Mouse (Mus musculus) forebrain, embryonic 10.5 days (tissue): ENCODE measurements around the gene Agpat3. TPM values are rescaled to one million over a fixed set of nuclear protein-coding genes. Genes with fewer than 3 reads are reported as not detected.

Source experiments
- DNase-seq: peaks from one replicate; pipeline ENCODE4 v3.0.0-alpha.2; 2017; ENCODE audit warnings: low spot score; ENCODE audit errors: extremely low spot score
- H3K27ac ChIP-seq: fragments of 300-500 bp; sonication (generic); 2 replicates; pipeline ENCODE4 v1.5.1; 2016; ENCODE audit warnings: mild to moderate bottlenecking
- H3K27me3 ChIP-seq: fragments of 300-500 bp; sonication (generic); 2 replicates; pipeline ENCODE4 v1.6.1; 2016; ENCODE audit warnings: mild to moderate bottlenecking; ENCODE audit not compliant: poor library complexity, severe bottlenecking
- H3K36me3 ChIP-seq: fragments of 300-500 bp; sonication (generic); replicated peaks from 2 replicates; pipeline ENCODE4 v1.6.1; 2016; ENCODE audit warnings: mild to moderate bottlenecking, moderate library complexity
- H3K4me1 ChIP-seq: fragments of 300-500 bp; sonication (generic); 2 replicates; pipeline ENCODE4 v1.6.1; 2016
- H3K4me3 ChIP-seq: fragments of 300-500 bp; sonication (generic); 2 replicates; pipeline ENCODE4 v1.5.1; 2016; ENCODE audit warnings: mild to moderate bottlenecking, moderate library complexity
- H3K9me3 ChIP-seq: fragments of 300-500 bp; sonication (generic); 2 replicates; pipeline ENCODE4 v1.6.1; 2016; ENCODE audit warnings: mild to moderate bottlenecking, moderate library complexity
- WGBS: fragments of 180-500 bp; shearing (Covaris S2); methylation state at CpG from one replicate; pipeline ENCODE4 v1.1.7; 2016; 5-methylcytosine and 5-hydroxymethylcytosine counted together
- polyA plus RNA-seq: library from polyadenylated mRNA; unstranded; fragments of >200 nt; fragmentation: Nextera tagmentation; extraction: Ambion mirVana; gene quantifications from 2 replicates; pipeline ENCODE4 v1.2.1, GENCODE M21; 2016

Gene Agpat3
- polyA plus RNA-seq, 1 experiment from 2014 or later: 36.8 TPM

- no peaks in the 10 kb centered on the region for H3K36me3 ChIP-seq
- no peak overlapping the region for H3K4me3 ChIP-seq
- H3K27ac ChIP-seq: no peak overlapping the region
- no peaks in the 10 kb centered on the region for H3K9me3 ChIP-seq
- 0 out of 2 replicates have a peak, but pooled peaks cover 5% of the 10 kb centered on the region for H3K27me3 ChIP-seq
- peaks cover 21% of the 10 kb centered on the region for H3K4me1 ChIP-seq
- DNase-seq: no peak
- WGBS: 78% methylated on average over 1 of the region's 1 CpGs
Measured at GRCm38 (mm10) chr10:78355931-78356593, 3.8 kb upstream of the Agpat3 start.

- Histone ChIP-seq H3K4me3 (no peak overlapping the region), H3K4me1 (peaks cover 38% of the 10 kb centered on the region), H3K9me3 (no peaks in the 10 kb centered on the region), H3K27me3 (0 out of 2 replicates have a peak, but pooled peaks cover 5% of the 10 kb centered on the region), H3K36me3 (peaks cover 3% of the 10 kb centered on the region; the same call in 1 of the 2 replicates), H3K27ac (peak overlapping the region; percentile 95; the same call in 1 of the 2 replicates)
- no peak for DNase-seq
- 56% methylated on average over 4 of the region's 4 CpGs for WGBS
Measured at GRCm38 (mm10) chr10:78353196-78353595, 907 bp upstream of the Agpat3 start.

- Histone ChIP-seq H3K4me1 (peaks cover 38% of the 10 kb centered on the region), H3K27ac (peak overlapping the region; percentile 95), H3K27me3 (0 out of 2 replicates have a peak, but pooled peaks cover 5% of the 10 kb centered on the region), H3K9me3 (no peaks in the 10 kb centered on the region), H3K36me3 (peaks cover 6% of the 10 kb centered on the region; the same call in 1 of the 2 replicates), H3K4me3 (peak overlapping the region; percentile 96)
- no peak for DNase-seq
- WGBS: 22% methylated on average over 8 of the region's 8 CpGs
Measured at GRCm38 (mm10) chr10:78352666-78353030, 359 bp upstream of the Agpat3 start.

- Histone ChIP-seq H3K27me3 (0 out of 2 replicates have a peak, but pooled peaks cover 5% of the 10 kb centered on the region), H3K36me3 (peaks cover 9% of the 10 kb centered on the region; the same call in 1 of the 2 replicates), H3K4me3 (peak overlapping the region; percentile 96), H3K4me1 (peaks cover 38% of the 10 kb centered on the region), H3K27ac (peak overlapping the region; percentile 95), H3K9me3 (no peaks in the 10 kb centered on the region)
- no peak for DNase-seq
- WGBS: 2% methylated on average over 13 of the region's 13 CpGs
Measured at GRCm38 (mm10) chr10:78351564-78351886, 764 bp downstream of the Agpat3 start.

GRCm38 (mm10) chr10:78350796-78351556, 1.3 kb downstream of the Agpat3 start:
- 34% methylated on average over 6 of the region's 6 CpGs for WGBS
- no peaks in the 10 kb centered on the region for H3K9me3 ChIP-seq
- peaks cover 9% of the 10 kb centered on the region; the same call in 1 of the 2 replicates for H3K36me3 ChIP-seq
- peak overlapping the region; percentile 95 for H3K27ac ChIP-seq
- peak overlapping the region; percentile 96 for H3K4me3 ChIP-seq
- 0 out of 2 replicates have a peak, but pooled peaks cover 5% of the 10 kb centered on the region for H3K27me3 ChIP-seq
- DNase-seq: no peak
- peaks cover 38% of the 10 kb centered on the region for H3K4me1 ChIP-seq

DNA sequence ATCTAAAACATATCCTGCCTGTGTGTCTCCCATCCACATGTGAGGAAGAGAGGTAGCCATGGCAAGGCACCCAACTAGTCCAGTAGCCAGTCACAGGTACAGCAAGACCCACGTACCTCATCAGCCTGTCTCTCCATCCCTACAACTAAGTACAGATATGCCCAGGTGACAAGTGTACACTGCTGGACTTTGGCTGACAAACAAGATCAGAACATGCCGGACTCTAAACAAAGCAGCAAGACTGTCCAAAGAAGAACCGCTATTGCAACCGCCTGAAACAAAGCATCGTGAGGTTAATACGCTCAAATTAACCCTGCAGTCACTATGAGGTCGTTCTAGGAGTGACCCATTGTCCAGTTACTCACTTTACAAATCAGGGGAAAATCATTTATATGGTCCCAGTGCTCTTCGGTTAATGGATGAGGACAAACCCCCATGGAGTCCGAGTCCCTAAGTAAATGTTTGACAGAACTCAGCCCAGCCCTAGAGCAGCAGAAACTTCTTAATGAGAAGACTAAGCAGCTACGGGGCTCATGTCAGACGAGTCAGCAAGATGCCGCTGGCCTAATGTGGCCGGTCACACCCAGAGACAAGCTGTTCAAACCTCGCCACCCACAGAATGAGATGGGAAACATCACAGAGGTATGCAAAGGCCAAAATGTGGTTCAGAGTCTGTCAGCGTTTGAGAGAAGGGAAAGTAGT, 2.7 kb downstream of the Agpat3 start:
- no peak for DNase-seq
- Histone ChIP-seq H3K4me1 (peaks cover 38% of the 10 kb centered on the region), H3K27me3 (0 out of 2 replicates have a peak, but pooled peaks cover 5% of the 10 kb centered on the region), H3K27ac (no peak overlapping the region), H3K9me3 (no peaks in the 10 kb centered on the region), H3K4me3 (peak overlapping the region; percentile 96; the same call in 1 of the 2 replicates), H3K36me3 (peaks cover 9% of the 10 kb centered on the region; the same call in 1 of the 2 replicates)
- 80% methylated on average over 15 of the region's 15 CpGs for WGBS

GRCm38 (mm10) chr10:78348211-78348610, 4.1 kb downstream of the Agpat3 start:
- H3K27me3 ChIP-seq: no peaks in the 10 kb centered on the region
- no peak overlapping the region for H3K4me3 ChIP-seq

GRCm38 (mm10) chr10:78347486-78347885, 4.8 kb downstream of the Agpat3 start:
- no peak overlapping the region for H3K4me3 ChIP-seq
- H3K4me1 ChIP-seq: peaks cover 28% of the 10 kb centered on the region
- no peak overlapping the region for H3K27ac ChIP-seq
- H3K27me3 ChIP-seq: no peaks in the 10 kb centered on the region
- no peaks in the 10 kb centered on the region for H3K9me3 ChIP-seq
- no peak for DNase-seq
- H3K36me3 ChIP-seq: peaks cover 20% of the 10 kb centered on the region
- 73% methylated on average over 6 of the region's 6 CpGs for WGBS

More at GRCm38 (mm10) chr10:78348211-78348610, 4.1 kb downstream of the Agpat3 start:
- no peak for DNase-seq
- peaks cover 14% of the 10 kb centered on the region for H3K36me3 ChIP-seq
- H3K4me1 ChIP-seq: peaks cover 35% of the 10 kb centered on the region
- H3K9me3 ChIP-seq: no peaks in the 10 kb centered on the region
- H3K27ac ChIP-seq: no peak overlapping the region
- 93% methylated on average over 5 of the region's 5 CpGs for WGBS

DNA sequence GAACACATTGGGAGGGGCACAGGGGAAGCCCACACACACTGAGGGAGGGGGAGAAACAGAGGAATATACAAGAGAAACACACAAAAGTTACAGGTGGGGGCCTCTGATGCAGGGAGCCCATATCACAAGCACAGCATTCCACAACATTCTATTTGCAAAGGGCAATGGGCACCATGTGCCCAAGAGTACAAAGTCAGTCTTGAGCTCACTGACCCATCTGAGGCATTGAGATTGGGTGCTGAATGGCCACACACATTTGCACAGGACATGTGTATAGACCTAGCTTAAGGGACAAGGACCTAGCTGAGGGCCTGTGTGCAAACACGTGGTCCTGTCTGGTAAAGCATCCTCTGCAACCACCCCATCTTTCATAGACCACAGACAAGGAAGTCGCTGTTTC, 6.8 kb downstream of the Agpat3 start:
- no peak overlapping the region for H3K4me3 ChIP-seq
- no peaks in the 10 kb centered on the region for H3K9me3 ChIP-seq
- WGBS: 93% methylated on average over 2 of the region's 2 CpGs
- no peak for DNase-seq
- peaks cover 21% of the 10 kb centered on the region for H3K36me3 ChIP-seq
- no peak overlapping the region for H3K27ac ChIP-seq
- peaks cover 11% of the 10 kb centered on the region for H3K4me1 ChIP-seq
- no peaks in the 10 kb centered on the region for H3K27me3 ChIP-seq

DNA sequence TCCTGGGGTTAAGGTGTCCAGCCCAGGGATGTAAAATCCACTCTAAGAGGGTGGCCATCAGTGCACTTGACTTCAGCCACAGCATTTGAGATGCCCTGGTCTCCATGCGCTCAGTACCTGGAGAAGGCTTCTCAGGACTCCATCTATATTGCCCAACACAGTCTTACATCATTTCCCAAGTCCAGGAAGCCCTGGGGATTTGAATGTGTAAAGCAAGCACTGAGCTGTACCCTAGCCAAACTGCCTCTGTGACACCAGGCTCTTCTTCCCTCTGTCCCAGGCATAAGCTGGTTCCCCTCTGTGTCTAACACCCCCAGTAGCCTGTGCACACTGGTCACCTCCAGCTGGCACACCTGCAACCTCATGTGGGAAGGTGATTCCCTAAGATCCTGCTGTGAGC, 10.2 kb downstream of the Agpat3 start:
- peaks cover 26% of the 10 kb centered on the region for H3K36me3 ChIP-seq
- 96% methylated on average over 1 of the region's 1 CpGs for WGBS

GRCm38 (mm10) chr10:78338180-78338579, 14.1 kb downstream of the Agpat3 start:
- no peak overlapping the region for H3K27ac ChIP-seq
- H3K27me3 ChIP-seq: no peaks in the 10 kb centered on the region
- H3K9me3 ChIP-seq: no peaks in the 10 kb centered on the region
- no peak for DNase-seq
- WGBS: 84% methylated on average over 5 of the region's 5 CpGs
- H3K4me3 ChIP-seq: no peak overlapping the region
- H3K36me3 ChIP-seq: peaks cover 20% of the 10 kb centered on the region
- H3K4me1 ChIP-seq: peaks cover 7% of the 10 kb centered on the region

More for the DNA sequence above, 10.2 kb downstream of the Agpat3 start:
- no peak for DNase-seq
- no peak overlapping the region for H3K27ac ChIP-seq
- no peaks in the 10 kb centered on the region for H3K4me1 ChIP-seq
- H3K9me3 ChIP-seq: no peaks in the 10 kb centered on the region
- no peaks in the 10 kb centered on the region for H3K27me3 ChIP-seq
- H3K4me3 ChIP-seq: no peak overlapping the region

- Histone ChIP-seq H3K27me3 (no peaks in the 10 kb centered on the region), H3K4me1 (peaks cover 7% of the 10 kb centered on the region), H3K36me3 (peaks cover 12% of the 10 kb centered on the region), H3K27ac (no peak overlapping the region), H3K4me3 (no peak overlapping the region), H3K9me3 (no peaks in the 10 kb centered on the region)
- 61% methylated on average over 6 of the region's 6 CpGs for WGBS
- no peak for DNase-seq
Measured at GRCm38 (mm10) chr10:78334923-78335561, 17.2 kb downstream of the Agpat3 start.
